Mouse (Mus musculus): Measurements from ENCODE around the gene Prm1. TPM values are rescaled to one million over a fixed set of nuclear protein-coding genes. Genes with fewer than 3 reads are reported as not detected.

Prm1 gene
- polyA plus RNA-seq, 1 experiment from 2014 or later, result not detected

DNA sequence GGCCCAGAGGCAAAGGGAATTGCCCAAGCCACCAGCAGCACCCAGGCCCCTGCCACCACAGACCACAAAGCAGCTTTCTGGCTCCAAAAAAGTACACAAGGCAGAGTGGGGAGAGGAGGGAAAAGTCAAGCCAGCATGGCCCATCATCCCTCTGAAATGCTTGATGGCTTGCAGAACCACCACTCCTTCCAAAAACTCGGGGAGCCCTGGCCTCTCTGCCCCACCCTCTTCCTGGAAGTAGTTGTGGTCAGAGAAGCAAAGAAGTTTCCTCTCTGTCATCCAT is 22.5 kb downstream of the Prm1 start:
- DNase-seq (ENCODE audit: low spot score) (no peak), ATAC-seq (ENCODE audit: insufficient number of reproducible peaks, low FRiP score, low TSS enrichment, low read depth) (no peak)
- WGBS, result 36% methylated on average over 1 of the region's 1 CpGs
- H3K9ac ChIP-seq (ENCODE audit: low read length), result no peak overlapping the region
- no peak overlapping the region for H3K27ac ChIP-seq (replicated peaks; ENCODE audit: low read depth, low read length)
- no peaks in the 10 kb centered on the region for H3K36me3 ChIP-seq (ENCODE audit: control insufficient read depth, insufficient read depth, low read length)
- H3K4me3 ChIP-seq (ENCODE audit: low read depth, low read length), result no peak overlapping the region; the same call in 1 of the 2 replicates
- no peaks in the 10 kb centered on the region for H3K9me3 ChIP-seq (ENCODE audit: control insufficient read depth, low read length)
- peaks cover 32% of the 10 kb centered on the region for H3K4me1 ChIP-seq (ENCODE audit: control insufficient read depth, insufficient read depth, low read length)
- 0 out of 2 replicates have a peak overlapping the region, but pooled peaks have one; percentile 92 for H3K4me2 ChIP-seq (ENCODE audit: low read depth, severe bottlenecking)
- no peaks in the 10 kb centered on the region for H3K27me3 ChIP-seq (ENCODE audit: control insufficient read depth, insufficient read depth, low read length)

DNA sequence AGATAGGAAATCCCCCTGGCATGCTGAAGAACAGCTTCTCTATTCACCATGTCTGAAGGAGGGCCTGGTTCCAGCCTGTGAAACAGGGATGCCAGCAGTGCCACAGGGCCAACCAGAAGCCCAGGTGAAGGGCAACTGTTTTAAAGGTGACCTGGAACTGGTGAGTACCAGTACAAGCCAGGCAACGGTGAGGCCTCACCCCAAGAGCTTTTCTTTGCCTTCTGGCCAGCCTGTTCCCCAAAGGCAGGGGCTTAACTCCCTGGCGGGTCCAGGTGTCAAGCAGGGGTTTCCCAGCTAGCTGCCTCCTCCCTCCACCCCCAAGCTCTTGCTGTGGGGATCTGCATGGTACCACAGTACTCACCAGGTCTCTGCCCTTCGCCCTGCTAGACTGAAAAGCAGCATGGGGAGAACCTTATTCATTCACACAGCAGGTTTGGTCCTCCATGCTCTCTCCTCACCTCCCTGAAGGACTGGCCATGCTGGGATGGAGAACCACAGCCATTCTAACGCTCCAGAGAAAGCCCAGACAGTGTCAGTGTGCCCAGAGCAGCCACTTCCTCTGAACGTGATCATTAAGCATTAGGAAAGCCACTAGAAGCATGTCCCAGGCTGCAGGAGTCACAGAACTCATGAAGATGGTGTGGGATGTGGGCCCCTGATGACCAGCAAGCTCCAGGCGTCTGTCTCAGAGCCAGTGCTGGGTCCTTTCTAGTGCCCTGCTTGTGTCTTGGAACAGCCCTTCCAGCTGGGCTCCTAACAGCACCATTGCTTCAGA is 23.1 kb downstream of the Prm1 start:
- H3K27me3 ChIP-seq (ENCODE audit: control insufficient read depth, insufficient read depth, low read length), result no peaks in the 10 kb centered on the region
- DNase-seq (ENCODE audit: low spot score), result no peak
- H3K4me1 ChIP-seq (ENCODE audit: control insufficient read depth, insufficient read depth, low read length), result peaks cover 32% of the 10 kb centered on the region
- 41% methylated on average over 6 of the region's 6 CpGs for whole genome bisulfite sequencing
- H3K9ac ChIP-seq (ENCODE audit: low read length), result 0 out of 2 replicates have a peak overlapping the region, but pooled peaks have one; percentile 7
- no peak for ATAC-seq (ENCODE audit: insufficient number of reproducible peaks, low FRiP score, low TSS enrichment, low read depth)
- no peaks in the 10 kb centered on the region for H3K36me3 ChIP-seq (ENCODE audit: control insufficient read depth, insufficient read depth, low read length)
- no peak overlapping the region for H3K27ac ChIP-seq (replicated peaks; ENCODE audit: low read depth, low read length)
- no peak overlapping the region for H3K4me3 ChIP-seq (ENCODE audit: low read depth, low read length)
- H3K4me2 ChIP-seq (ENCODE audit: low read depth, severe bottlenecking), result peak overlapping the region; percentile 92
- no peaks in the 10 kb centered on the region for H3K9me3 ChIP-seq (ENCODE audit: control insufficient read depth, low read length)

DNA sequence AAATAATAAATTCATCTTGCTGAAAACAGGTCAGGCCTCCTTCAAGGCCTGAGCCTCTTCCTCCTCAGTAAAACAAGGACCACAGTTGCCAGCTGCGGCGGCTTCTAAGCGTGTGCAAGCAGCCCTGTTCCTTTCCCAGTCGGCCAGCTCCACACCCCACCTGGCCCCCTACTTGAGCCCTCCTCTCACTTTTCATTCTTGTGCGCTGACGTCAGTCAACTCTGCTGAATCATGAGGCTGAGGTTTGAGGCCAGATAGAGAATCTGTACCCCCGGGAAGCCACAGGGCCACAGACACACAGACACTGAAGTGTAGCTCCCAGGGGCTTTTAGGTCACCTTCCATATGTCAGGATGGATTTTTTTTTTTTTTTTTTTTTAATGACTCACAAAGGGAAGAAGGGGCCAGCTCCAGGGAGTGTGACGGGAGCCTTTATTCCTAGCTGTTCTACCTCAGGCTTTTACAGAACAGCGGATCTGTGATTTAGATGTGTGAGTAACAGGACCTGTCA is 23.7 kb downstream of the Prm1 start:
- Histone ChIP-seq H3K27ac (replicated peaks; ENCODE audit: low read depth, low read length) (no peak overlapping the region), H3K9me3 (ENCODE audit: control insufficient read depth, low read length) (no peaks in the 10 kb centered on the region), H3K9ac (ENCODE audit: low read length) (no peak overlapping the region), H3K36me3 (ENCODE audit: control insufficient read depth, insufficient read depth, low read length) (no peaks in the 10 kb centered on the region), H3K4me3 (ENCODE audit: low read depth, low read length) (no peak overlapping the region), H3K4me2 (ENCODE audit: low read depth, severe bottlenecking) (peak overlapping the region; percentile 12; the same call in 1 of the 2 replicates), H3K4me1 (ENCODE audit: control insufficient read depth, insufficient read depth, low read length) (peaks cover 32% of the 10 kb centered on the region), H3K27me3 (ENCODE audit: control insufficient read depth, insufficient read depth, low read length) (no peaks in the 10 kb centered on the region)
- WGBS, result 51% methylated on average over 9 of the region's 9 CpGs
- DNase-seq (ENCODE audit: low spot score) (peak; percentile 52), ATAC-seq (ENCODE audit: insufficient number of reproducible peaks, low FRiP score, low TSS enrichment, low read depth) (no peak)

DNA sequence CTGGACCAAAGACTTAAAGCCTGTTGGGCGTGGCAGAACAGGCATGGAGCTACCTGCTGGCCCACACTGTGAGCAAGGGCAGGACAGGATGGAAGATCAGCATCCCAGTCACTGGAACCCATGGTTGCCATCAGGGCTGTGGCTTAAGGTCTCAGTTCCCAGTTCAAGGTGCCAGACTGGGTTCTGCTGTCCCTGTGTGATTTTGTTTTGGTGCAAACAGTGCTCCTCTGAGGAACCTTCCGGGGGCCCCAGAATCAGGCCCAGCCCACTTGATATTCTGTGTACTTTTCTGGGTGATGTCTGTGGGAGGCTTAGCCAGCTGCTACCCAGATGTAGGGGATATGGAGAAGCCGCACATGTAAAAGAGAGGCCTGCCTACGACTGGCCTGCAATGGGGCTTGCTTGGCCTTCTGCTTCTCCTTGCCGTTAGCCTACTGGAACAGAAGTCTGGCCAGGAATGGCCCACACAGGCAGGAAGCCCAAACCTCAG is 25.0 kb downstream of the Prm1 start:
- H3K4me2 ChIP-seq (ENCODE audit: low read depth, severe bottlenecking), result no peak overlapping the region
- 69% methylated on average over 5 of the region's 5 CpGs for WGBS
- H3K4me1 ChIP-seq (ENCODE audit: control insufficient read depth, insufficient read depth, low read length), result peaks cover 28% of the 10 kb centered on the region

DNA sequence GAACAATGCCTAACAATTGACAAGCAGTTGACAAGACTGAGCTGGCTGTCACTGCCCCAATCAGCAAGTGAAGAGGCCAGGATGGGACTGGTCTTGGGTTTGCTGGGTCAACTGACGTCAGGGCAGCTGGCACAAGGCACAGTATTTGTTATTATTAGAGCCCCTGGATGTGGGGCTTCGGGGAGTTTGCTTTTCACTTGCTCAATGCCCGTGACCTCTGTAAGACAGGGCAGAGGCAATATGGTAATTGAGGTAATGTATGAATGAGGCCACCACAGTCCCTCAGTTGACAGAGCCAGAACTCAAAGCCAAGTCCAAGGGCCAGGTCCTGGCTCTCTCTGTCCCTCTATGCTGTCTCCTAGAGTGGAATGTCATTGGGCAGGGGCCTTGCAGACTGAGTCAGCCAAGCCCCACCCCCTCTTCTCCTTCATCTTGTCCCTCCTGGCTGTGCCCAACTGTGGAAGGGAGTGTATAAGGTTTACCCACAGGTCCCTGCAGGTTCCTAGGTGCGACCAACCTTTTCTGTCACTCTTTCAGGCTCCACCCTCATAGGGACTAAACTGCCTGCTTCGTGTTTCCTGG is 28.0 kb downstream of the Prm1 start:
- no peak overlapping the region for H3K9ac ChIP-seq (ENCODE audit: low read length)
- H3K36me3 ChIP-seq (ENCODE audit: control insufficient read depth, insufficient read depth, low read length), result no peaks in the 10 kb centered on the region
- no peak overlapping the region for H3K4me2 ChIP-seq (ENCODE audit: low read depth, severe bottlenecking)
- ATAC-seq (ENCODE audit: insufficient number of reproducible peaks, low FRiP score, low TSS enrichment, low read depth) (no peak), DNase-seq (ENCODE audit: low spot score) (no peak)
- no peaks in the 10 kb centered on the region for H3K27me3 ChIP-seq (ENCODE audit: control insufficient read depth, insufficient read depth, low read length)
- peaks cover 12% of the 10 kb centered on the region for H3K4me1 ChIP-seq (ENCODE audit: control insufficient read depth, insufficient read depth, low read length)
- H3K4me3 ChIP-seq (ENCODE audit: low read depth, low read length), result no peak overlapping the region
- H3K27ac ChIP-seq (replicated peaks; ENCODE audit: low read depth, low read length), result no peak overlapping the region
- no peaks in the 10 kb centered on the region for H3K9me3 ChIP-seq (ENCODE audit: control insufficient read depth, low read length)
- 73% methylated on average over 5 of the region's 5 CpGs for WGBS

More for the DNA sequence above, 25.0 kb downstream of the Prm1 start:
- no peak overlapping the region for H3K9ac ChIP-seq (ENCODE audit: low read length)
- DNase-seq (ENCODE audit: low spot score) (no peak), ATAC-seq (ENCODE audit: insufficient number of reproducible peaks, low FRiP score, low TSS enrichment, low read depth) (no peak)
- H3K36me3 ChIP-seq (ENCODE audit: control insufficient read depth, insufficient read depth, low read length), result no peaks in the 10 kb centered on the region
- no peaks in the 10 kb centered on the region for H3K27me3 ChIP-seq (ENCODE audit: control insufficient read depth, insufficient read depth, low read length)
- H3K9me3 ChIP-seq (ENCODE audit: control insufficient read depth, low read length), result no peaks in the 10 kb centered on the region
- H3K4me3 ChIP-seq (ENCODE audit: low read depth, low read length), result no peak overlapping the region
- H3K27ac ChIP-seq (replicated peaks; ENCODE audit: low read depth, low read length), result no peak overlapping the region

DNA sequence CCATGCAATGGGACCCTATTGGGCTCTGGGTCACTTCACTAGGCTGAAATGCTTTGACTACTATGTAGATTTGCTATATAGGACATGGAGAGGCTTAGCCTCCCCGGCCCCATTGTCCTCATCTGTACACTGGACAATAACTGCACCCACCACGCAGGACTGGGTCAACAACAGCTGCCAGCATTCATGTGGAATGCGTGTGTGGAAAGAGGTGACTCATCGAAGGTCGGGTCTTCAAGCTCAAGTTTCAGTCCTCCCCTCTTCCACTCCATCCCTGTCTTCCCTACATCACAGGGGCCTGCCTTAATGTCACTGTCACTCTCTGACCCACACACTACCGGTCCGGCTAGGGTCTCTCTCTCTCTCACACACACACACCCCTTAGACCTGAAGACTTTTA is 29.3 kb downstream of the Prm1 start:
- no peaks in the 10 kb centered on the region for H3K9me3 ChIP-seq (ENCODE audit: control insufficient read depth, low read length)
- no peak for ATAC-seq (ENCODE audit: insufficient number of reproducible peaks, low FRiP score, low TSS enrichment, low read depth)
- no peaks in the 10 kb centered on the region for H3K27me3 ChIP-seq (ENCODE audit: control insufficient read depth, insufficient read depth, low read length)
- no peaks in the 10 kb centered on the region for H3K36me3 ChIP-seq (ENCODE audit: control insufficient read depth, insufficient read depth, low read length)
- H3K4me3 ChIP-seq (ENCODE audit: low read depth, low read length), result no peak overlapping the region
- DNase-seq (ENCODE audit: low spot score), result no peak
- no peak overlapping the region for H3K4me2 ChIP-seq (ENCODE audit: low read depth, severe bottlenecking)
- 74% methylated on average over 7 of the region's 7 CpGs for WGBS
- no peaks in the 10 kb centered on the region for H3K4me1 ChIP-seq (ENCODE audit: control insufficient read depth, insufficient read depth, low read length)
- no peak overlapping the region for H3K27ac ChIP-seq (replicated peaks; ENCODE audit: low read depth, low read length)
- H3K9ac ChIP-seq (ENCODE audit: low read length), result no peak overlapping the region

DNA sequence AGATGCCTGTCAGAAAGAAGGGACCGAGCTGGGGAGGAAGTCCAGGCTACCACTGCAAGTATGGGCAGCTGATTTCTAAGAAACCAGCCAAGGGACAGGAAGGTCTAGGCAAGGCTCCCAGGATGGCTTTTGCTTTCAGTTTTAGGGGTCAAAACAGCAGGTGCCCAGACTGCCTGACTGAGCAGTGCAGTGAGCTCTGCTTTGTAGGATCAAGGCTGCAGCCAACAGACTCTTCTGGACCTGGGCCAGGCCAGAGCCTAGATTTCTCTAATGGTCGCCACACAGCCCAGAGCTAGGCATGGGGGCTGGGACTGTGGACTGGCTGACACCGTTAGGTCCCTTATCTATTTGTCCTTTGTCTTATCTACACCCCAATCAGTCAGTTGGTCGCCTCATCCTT is 30.9 kb downstream of the Prm1 start:
- Histone ChIP-seq H3K9me3 (ENCODE audit: control insufficient read depth, low read length) (no peaks in the 10 kb centered on the region), H3K4me2 (ENCODE audit: low read depth, severe bottlenecking) (no peak overlapping the region), H3K4me3 (ENCODE audit: low read depth, low read length) (no peak overlapping the region), H3K4me1 (ENCODE audit: control insufficient read depth, insufficient read depth, low read length) (no peaks in the 10 kb centered on the region), H3K27me3 (ENCODE audit: control insufficient read depth, insufficient read depth, low read length) (no peaks in the 10 kb centered on the region), H3K9ac (ENCODE audit: low read length) (no peak overlapping the region), H3K36me3 (ENCODE audit: control insufficient read depth, insufficient read depth, low read length) (no peaks in the 10 kb centered on the region), H3K27ac (replicated peaks; ENCODE audit: low read depth, low read length) (no peak overlapping the region)
- no peak for DNase-seq (ENCODE audit: low spot score)
- no peak for ATAC-seq (ENCODE audit: insufficient number of reproducible peaks, low FRiP score, low TSS enrichment, low read depth)
- 62% methylated on average over 4 of the region's 4 CpGs for WGBS

DNA sequence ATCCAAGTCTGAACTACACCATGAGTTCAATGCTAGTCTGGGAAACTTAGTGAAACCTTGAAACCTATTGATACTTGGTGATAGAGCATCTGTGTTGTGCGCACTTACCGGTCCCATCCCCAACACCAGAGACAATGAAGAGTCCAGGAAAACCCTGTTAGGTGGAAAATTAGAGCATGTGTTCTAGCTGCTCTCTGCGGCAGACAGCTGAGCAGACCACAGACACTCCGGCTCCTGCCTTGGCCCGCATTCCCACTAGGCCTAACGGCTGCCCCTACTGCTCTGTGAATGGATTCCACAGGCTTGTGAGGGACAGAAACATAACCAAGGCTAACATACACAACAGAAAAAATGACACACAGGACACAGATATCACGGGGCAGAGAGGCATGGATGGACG is 32.1 kb downstream of the Prm1 start:
- no peaks in the 10 kb centered on the region for H3K27me3 ChIP-seq (ENCODE audit: control insufficient read depth, insufficient read depth, low read length)
- H3K9me3 ChIP-seq (ENCODE audit: control insufficient read depth, low read length), result no peaks in the 10 kb centered on the region
- H3K4me3 ChIP-seq (ENCODE audit: low read depth, low read length), result no peak overlapping the region
- no peak for ATAC-seq (ENCODE audit: insufficient number of reproducible peaks, low FRiP score, low TSS enrichment, low read depth)
- H3K4me2 ChIP-seq (ENCODE audit: low read depth, severe bottlenecking), result no peak overlapping the region
- no peaks in the 10 kb centered on the region for H3K4me1 ChIP-seq (ENCODE audit: control insufficient read depth, insufficient read depth, low read length)
- no peaks in the 10 kb centered on the region for H3K36me3 ChIP-seq (ENCODE audit: control insufficient read depth, insufficient read depth, low read length)
- H3K27ac ChIP-seq (replicated peaks; ENCODE audit: low read depth, low read length), result no peak overlapping the region
- WGBS, result 84% methylated on average over 8 of the region's 8 CpGs
- no peak for DNase-seq (ENCODE audit: low spot score)
- H3K9ac ChIP-seq (ENCODE audit: low read length), result no peak overlapping the region
